Mouse (Mus musculus) erythroblast, embryonic 14.5 days (primary cell): ENCODE measurements at regions not wholly inside any gene's neighbourhood (a gene's known extent, or its start where the extent isn't known, plus 50 kb on each side); places are given as distances from the start of the nearest gene placed in this dataset.

Source experiments
- H3K27me3 ChIP-seq: 2 replicates; pipeline ENCODE4 v1.6.1; 2012; ENCODE audit warnings: inconsistent platforms; ENCODE audit not compliant: control insufficient read depth
- H3K36me3 ChIP-seq: 2 replicates; pipeline ENCODE4 v1.6.1; 2012; ENCODE audit warnings: mild to moderate bottlenecking, inconsistent platforms; ENCODE audit not compliant: control insufficient read depth
- H3K4me1 ChIP-seq: 2 replicates; pipeline ENCODE4 v1.6.1; 2012; ENCODE audit warnings: inconsistent platforms; ENCODE audit not compliant: control insufficient read depth
- H3K4me3 ChIP-seq: replicated peaks from 2 replicates; pipeline ENCODE3; 2012; ENCODE audit warnings: moderate library complexity, mild to moderate bottlenecking, inconsistent platforms
- H3K9me3 ChIP-seq: 2 replicates; pipeline ENCODE4 v1.6.1; 2012; ENCODE audit warnings: low read length, inconsistent platforms, mixed read lengths; ENCODE audit not compliant: control insufficient read depth
- GATA1 ChIP-seq: IDR thresholded peaks from 2 replicates; pipeline ENCODE4 v1.6.1; 2012; ENCODE audit warnings: low read length, inconsistent platforms, mixed read lengths
- TAL1 ChIP-seq: IDR thresholded peaks from 3 replicates; pipeline ENCODE4 v1.6.1; 2012; ENCODE audit warnings: low read length, inconsistent platforms, mixed read lengths

DNA sequence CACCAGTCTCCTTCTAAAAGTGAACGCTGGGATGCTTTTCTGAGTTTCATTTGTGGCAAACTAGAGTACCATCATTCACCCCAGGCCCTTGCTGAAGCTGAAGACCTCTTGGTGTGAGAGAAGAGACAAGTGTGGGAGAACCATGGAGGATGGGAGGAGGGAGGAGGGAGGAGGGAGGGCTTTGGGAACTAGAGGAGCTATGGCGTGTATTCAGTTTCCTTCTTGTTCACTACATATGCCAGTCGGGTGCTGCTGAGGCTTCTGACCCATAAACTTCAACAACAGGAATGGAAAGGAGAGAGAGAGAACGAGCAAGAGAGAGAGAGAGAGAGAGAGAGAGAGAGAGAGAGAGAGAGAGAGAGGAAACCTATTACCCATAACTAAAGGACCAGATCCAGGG, 452.1 kb downstream of the Rps24 start:
- no peaks in the 10 kb centered on the region for H3K36me3 ChIP-seq
- H3K9me3 ChIP-seq: no peaks in the 10 kb centered on the region
- TF ChIP-seq TAL1: no peak
- TF ChIP-seq GATA1: no peak
- no peaks in the 10 kb centered on the region for H3K27me3 ChIP-seq
- no peaks in the 10 kb centered on the region for H3K4me1 ChIP-seq
- no peak overlapping the region for H3K4me3 ChIP-seq

DNA sequence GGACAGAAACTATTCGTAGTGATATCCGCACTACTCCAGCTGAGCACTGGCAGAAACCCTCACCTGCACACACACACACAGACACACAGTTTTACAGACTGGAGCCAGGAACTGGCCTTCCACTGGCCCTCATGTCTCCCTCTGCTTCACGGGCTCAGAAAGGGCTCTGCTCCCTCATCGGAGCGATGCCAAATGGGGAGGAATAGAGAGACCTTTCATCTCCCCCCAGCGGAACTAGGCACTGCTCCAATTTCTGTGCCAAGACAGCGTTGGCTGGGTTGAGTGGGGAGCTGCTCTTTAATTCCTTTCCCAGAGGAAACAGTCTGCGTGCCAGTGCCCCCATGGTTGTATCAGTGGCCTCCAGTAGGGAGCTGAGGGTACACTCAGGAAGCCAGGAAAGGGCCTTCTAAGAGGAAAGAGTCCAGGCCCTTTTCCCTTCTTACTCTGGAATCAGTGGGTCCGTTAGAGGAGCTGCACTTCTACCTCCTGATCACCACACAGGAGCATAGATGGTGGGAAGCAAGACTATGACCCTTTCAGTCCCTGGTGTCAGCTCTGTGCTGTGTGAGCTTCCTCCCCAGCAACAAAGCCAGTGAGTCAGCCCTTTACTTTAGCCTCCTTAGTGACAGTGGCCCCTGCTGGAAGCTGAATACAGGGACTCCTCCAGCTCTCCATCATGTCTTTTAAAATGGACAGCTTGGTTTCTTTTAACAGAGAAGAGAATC, 452.7 kb downstream of the Rps24 start:
- no peaks in the 10 kb centered on the region for H3K9me3 ChIP-seq
- H3K4me3 ChIP-seq: no peak overlapping the region
- no peaks in the 10 kb centered on the region for H3K36me3 ChIP-seq
- no peaks in the 10 kb centered on the region for H3K4me1 ChIP-seq
- H3K27me3 ChIP-seq: no peaks in the 10 kb centered on the region
- no peak for TF ChIP-seq TAL1
- no peak for TF ChIP-seq GATA1

DNA sequence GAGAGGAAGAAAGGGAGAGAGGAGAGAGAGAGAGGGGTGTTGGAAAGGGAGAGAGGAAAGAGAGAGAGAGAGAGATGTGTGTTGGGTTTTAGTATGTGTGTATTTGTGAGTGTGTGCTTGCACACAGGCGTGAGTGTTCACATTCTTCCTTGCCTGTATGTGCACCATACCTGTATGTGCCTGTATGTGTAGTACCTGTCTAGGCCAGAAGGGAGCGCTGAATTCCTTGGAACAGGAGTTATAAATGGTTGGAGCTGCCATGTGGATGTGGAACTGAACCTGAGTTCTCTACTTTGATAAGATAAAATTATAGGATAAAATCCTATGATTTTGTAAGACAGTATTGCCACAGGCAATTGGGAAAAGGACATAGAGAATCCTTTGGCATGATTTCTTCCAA, 458.8 kb downstream of the Rps24 start:
- 0 out of 2 replicates have a peak, but pooled peaks cover 2% of the 10 kb centered on the region for H3K9me3 ChIP-seq
- no peaks in the 10 kb centered on the region for H3K4me1 ChIP-seq
- no peaks in the 10 kb centered on the region for H3K36me3 ChIP-seq
- TF ChIP-seq GATA1: no peak
- no peak for TF ChIP-seq TAL1
- no peaks in the 10 kb centered on the region for H3K27me3 ChIP-seq
- H3K4me3 ChIP-seq: no peak overlapping the region

DNA sequence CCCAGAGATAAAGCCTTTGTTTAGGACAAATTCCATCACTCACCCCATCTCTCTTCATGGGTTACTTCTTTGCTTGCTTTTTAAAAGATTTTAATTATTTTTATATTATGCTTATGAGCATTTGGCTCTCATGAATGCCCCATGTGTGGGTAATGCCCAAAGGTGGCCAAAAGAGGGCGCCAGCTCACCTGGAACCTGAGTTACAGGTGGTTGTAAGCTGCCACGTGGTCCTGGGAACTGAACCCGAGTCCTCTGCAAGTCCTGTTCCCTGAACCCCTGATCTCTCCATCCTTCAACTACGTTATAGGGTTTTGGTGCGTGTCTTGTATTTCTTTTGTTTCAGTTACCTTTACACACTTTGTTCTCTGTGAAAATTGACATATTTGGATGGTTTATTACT, 460.2 kb downstream of the Rps24 start:
- Histone ChIP-seq H3K36me3 (no peaks in the 10 kb centered on the region), H3K4me1 (no peaks in the 10 kb centered on the region), H3K9me3 (0 out of 2 replicates have a peak, but pooled peaks cover 2% of the 10 kb centered on the region), H3K4me3 (no peak overlapping the region), H3K27me3 (no peaks in the 10 kb centered on the region)
- TF ChIP-seq GATA1 (no peak), TAL1 (no peak)

GRCm38 (mm10) chr14:24955891-24956410, 469.0 kb downstream of the Rps24 start:
- Histone ChIP-seq H3K4me1 (no peaks in the 10 kb centered on the region), H3K4me3 (no peak overlapping the region), H3K27me3 (no peaks in the 10 kb centered on the region), H3K36me3 (no peaks in the 10 kb centered on the region), H3K9me3 (no peaks in the 10 kb centered on the region)
- TF ChIP-seq GATA1: no peak
- TF ChIP-seq TAL1: no peak

GRCm38 (mm10) chr14:24956528-24957210, 469.7 kb downstream of the Rps24 start:
- Histone ChIP-seq H3K4me3 (no peak overlapping the region), H3K4me1 (no peaks in the 10 kb centered on the region), H3K27me3 (no peaks in the 10 kb centered on the region), H3K36me3 (no peaks in the 10 kb centered on the region), H3K9me3 (no peaks in the 10 kb centered on the region)
- TF ChIP-seq TAL1 (no peak), GATA1 (no peak)

- TF ChIP-seq GATA1 (no peak), TAL1 (no peak)
- Histone ChIP-seq H3K36me3 (no peaks in the 10 kb centered on the region), H3K4me3 (no peak overlapping the region), H3K27me3 (no peaks in the 10 kb centered on the region), H3K4me1 (no peaks in the 10 kb centered on the region), H3K9me3 (no peaks in the 10 kb centered on the region)
These were observed 470.5 kb downstream of the Rps24 start for GRCm38 (mm10) chr14:24957392-24957791.

- H3K9me3 ChIP-seq: no peaks in the 10 kb centered on the region
- no peaks in the 10 kb centered on the region for H3K4me1 ChIP-seq
- H3K4me3 ChIP-seq: no peak overlapping the region
- TF ChIP-seq GATA1: no peak
- TF ChIP-seq TAL1: no peak
- H3K27me3 ChIP-seq: no peaks in the 10 kb centered on the region
- H3K36me3 ChIP-seq: no peaks in the 10 kb centered on the region
These were observed 471.9 kb downstream of the Rps24 start for GRCm38 (mm10) chr14:24958821-24959220.

DNA sequence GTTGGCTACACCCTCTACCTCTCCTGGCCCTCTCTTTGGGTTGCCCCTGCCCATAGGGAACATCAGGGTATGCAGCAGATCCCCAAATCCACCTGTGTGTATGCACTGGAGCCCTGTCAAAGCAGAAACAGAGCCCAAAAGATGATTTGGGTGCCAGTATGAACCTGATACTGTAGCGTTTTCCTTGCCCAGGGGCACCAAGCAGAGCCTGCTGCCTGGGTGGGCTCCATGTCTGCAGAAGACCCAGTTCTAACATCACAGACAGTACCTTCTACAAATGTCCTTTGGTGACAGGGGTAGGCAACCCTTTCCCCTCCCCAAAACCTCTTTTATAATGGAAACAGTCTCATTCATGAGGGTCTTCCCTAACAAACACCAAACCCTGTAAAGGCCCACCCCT, 472.5 kb downstream of the Rps24 start:
- Histone ChIP-seq H3K4me1 (no peaks in the 10 kb centered on the region), H3K4me3 (no peak overlapping the region), H3K27me3 (no peaks in the 10 kb centered on the region), H3K36me3 (no peaks in the 10 kb centered on the region), H3K9me3 (no peaks in the 10 kb centered on the region)
- TF ChIP-seq TAL1 (no peak), GATA1 (no peak)
